Mouse (Mus musculus) erythroblast, embryonic 14.5 days (primary cell): ENCODE results near the gene Ano6. TPM values are rescaled to one million over a fixed set of nuclear protein-coding genes. Genes with fewer than 3 reads are reported as not detected.

Source experiments
- H3K27me3 ChIP-seq: 2 replicates; pipeline ENCODE4 v1.6.1; 2012; ENCODE audit warnings: inconsistent platforms; ENCODE audit not compliant: control insufficient read depth
- H3K36me3 ChIP-seq: 2 replicates; pipeline ENCODE4 v1.6.1; 2012; ENCODE audit warnings: mild to moderate bottlenecking, inconsistent platforms; ENCODE audit not compliant: control insufficient read depth
- H3K4me1 ChIP-seq: 2 replicates; pipeline ENCODE4 v1.6.1; 2012; ENCODE audit warnings: inconsistent platforms; ENCODE audit not compliant: control insufficient read depth
- H3K4me3 ChIP-seq: replicated peaks from 2 replicates; pipeline ENCODE3; 2012; ENCODE audit warnings: moderate library complexity, mild to moderate bottlenecking, inconsistent platforms
- H3K9me3 ChIP-seq: 2 replicates; pipeline ENCODE4 v1.6.1; 2012; ENCODE audit warnings: low read length, inconsistent platforms, mixed read lengths; ENCODE audit not compliant: control insufficient read depth
- GATA1 ChIP-seq: IDR thresholded peaks from 2 replicates; pipeline ENCODE4 v1.6.1; 2012; ENCODE audit warnings: low read length, inconsistent platforms, mixed read lengths
- TAL1 ChIP-seq: IDR thresholded peaks from 3 replicates; pipeline ENCODE4 v1.6.1; 2012; ENCODE audit warnings: low read length, inconsistent platforms, mixed read lengths
- polyA plus RNA-seq: library from polyadenylated mRNA; stranded (reverse); fragments of >175 nt; gene quantifications from 2 replicates; pipeline ENCODE4 v1.2.3, GENCODE M21; 2012

The Ano6 gene
- polyA plus RNA-seq, 1 experiment: 0.32 TPM

DNA sequence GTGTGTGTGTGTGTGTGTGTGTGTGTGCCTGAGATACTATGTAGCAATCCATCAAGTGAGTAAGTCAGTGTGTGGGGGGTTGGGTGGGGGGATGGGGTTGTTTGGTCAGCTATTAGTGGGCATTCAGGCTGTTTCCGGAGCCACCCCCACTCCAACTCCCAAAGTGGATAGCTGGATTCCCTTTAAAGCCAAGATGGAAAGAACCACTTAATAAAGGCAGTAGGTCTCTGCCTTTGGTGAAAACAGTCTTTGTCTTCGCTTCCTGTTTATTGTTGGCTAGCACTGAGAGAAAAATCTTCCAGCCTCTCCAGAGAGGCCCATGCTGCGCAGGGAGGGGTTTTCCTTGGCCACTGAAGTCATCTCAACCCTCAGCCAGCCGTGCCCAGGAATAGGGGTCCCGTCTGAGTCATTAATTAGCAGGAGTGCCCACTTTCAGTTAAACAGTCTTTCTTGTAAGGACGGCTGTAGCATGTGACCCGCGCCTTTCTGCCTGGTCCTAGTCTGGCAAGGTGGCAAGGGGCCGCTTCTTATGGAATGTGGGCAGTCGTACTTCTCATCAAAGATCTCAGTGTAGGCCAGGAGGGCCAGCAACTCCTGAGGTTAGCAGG, 38.1 kb downstream of the Ano6 start:
- no peak for TF ChIP-seq TAL1
- TF ChIP-seq GATA1: no peak
- no peaks in the 10 kb centered on the region for H3K27me3 ChIP-seq
- H3K4me1 ChIP-seq: no peaks in the 10 kb centered on the region
- H3K4me3 ChIP-seq: no peak overlapping the region
- no peaks in the 10 kb centered on the region for H3K9me3 ChIP-seq
- no peaks in the 10 kb centered on the region for H3K36me3 ChIP-seq

GRCm38 (mm10) chr15:95829553-95830205, 39.0 kb downstream of the Ano6 start:
- TF ChIP-seq TAL1 (no peak), GATA1 (no peak)
- no peaks in the 10 kb centered on the region for H3K4me1 ChIP-seq
- H3K36me3 ChIP-seq: no peaks in the 10 kb centered on the region
- no peaks in the 10 kb centered on the region for H3K27me3 ChIP-seq
- no peaks in the 10 kb centered on the region for H3K9me3 ChIP-seq
- H3K4me3 ChIP-seq: no peak overlapping the region

DNA sequence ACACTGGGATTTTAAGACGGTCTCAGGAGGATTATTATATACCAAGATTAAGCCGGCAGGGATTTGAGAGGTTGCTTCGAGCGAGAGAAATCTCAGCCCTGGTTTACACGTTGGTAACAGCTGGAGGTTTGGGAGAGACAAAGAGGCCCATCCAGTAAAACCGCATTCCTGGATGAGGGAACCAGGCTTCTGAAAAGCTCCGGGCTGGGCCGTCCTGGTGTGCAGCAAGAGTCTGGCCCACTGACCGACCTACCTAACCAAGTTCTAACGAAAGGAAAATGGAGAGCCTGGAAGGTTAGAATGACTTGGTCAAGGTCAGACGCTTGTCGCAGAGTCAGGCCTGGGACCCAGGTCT, 39.5 kb downstream of the Ano6 start:
- no peaks in the 10 kb centered on the region for H3K9me3 ChIP-seq
- no peaks in the 10 kb centered on the region for H3K27me3 ChIP-seq
- no peak for TF ChIP-seq TAL1
- no peak for TF ChIP-seq GATA1
- no peaks in the 10 kb centered on the region for H3K4me1 ChIP-seq
- no peak overlapping the region for H3K4me3 ChIP-seq
- H3K36me3 ChIP-seq: no peaks in the 10 kb centered on the region

DNA sequence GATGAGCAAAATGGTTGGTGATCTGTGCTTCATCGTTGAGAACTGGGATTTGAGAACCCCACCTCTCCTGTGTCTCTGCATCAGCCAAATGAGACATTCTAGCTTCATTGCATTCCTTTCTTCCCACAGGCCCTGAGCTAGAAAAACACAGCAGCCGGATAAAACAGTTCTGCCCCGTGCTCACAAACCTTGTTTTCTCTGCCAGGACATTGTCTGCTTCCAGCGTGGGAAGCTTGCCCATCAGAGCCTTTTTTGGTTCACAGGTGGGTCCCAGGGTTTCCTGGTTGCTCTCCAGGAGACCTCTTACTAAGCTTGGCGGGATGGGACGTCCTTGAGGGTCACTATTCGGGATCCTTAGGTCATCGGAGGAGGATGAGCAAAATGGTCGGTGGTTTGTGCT, 42.6 kb downstream of the Ano6 start:
- Histone ChIP-seq H3K4me1 (peaks cover 8% of the 10 kb centered on the region), H3K9me3 (no peaks in the 10 kb centered on the region), H3K36me3 (no peaks in the 10 kb centered on the region), H3K4me3 (no peak overlapping the region), H3K27me3 (no peaks in the 10 kb centered on the region)
- no peak for TF ChIP-seq GATA1
- no peak for TF ChIP-seq TAL1

- Histone ChIP-seq H3K9me3 (no peaks in the 10 kb centered on the region), H3K36me3 (no peaks in the 10 kb centered on the region)
- TF ChIP-seq TAL1 (no peak), GATA1 (no peak)
Measured at GRCm38 (mm10) chr15:95836077-95836476, 45.4 kb downstream of the Ano6 start.

DNA sequence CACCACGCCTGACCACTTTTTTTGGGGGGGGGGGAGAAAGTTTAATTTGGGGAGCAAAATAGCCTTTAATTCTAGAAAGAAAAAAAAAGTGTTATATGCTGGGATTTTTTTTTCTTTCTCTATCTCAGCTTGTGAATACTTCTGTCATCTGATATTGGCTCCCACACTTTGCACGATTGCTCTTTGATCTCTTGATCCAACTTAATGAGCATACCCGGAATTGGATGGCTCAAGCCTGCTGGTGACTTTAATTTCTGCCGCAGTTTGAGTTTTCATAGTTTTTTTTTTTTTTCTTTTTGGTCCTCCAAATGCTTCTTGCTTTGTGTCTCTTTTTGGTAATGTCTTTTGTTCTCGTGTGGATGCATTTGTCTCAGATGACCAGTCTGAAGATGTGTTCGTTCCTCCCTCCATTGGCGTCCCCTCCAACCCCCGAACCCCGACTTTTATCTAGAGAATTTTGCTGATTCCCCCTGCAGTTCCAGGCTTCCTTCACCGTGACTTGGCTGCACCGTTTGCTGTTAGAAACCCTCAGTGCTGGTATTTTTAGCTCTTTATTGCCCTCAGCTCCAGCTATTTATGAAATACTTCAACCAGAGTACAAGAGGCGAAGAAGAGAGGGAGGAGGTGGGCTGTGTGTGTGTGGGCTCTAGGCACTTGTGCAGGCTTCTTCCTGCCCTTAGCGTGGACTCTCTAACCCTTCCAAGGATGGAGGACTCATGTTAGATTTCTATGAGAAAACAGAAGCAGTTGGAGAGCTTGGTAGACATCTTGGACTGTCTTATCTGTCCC, 46.2 kb downstream of the Ano6 start:
- H3K4me3 ChIP-seq: no peak overlapping the region
- H3K36me3 ChIP-seq: no peaks in the 10 kb centered on the region

More at GRCm38 (mm10) chr15:95836077-95836476, 45.4 kb downstream of the Ano6 start:
- Histone ChIP-seq H3K27me3 (no peaks in the 10 kb centered on the region), H3K4me3 (no peak overlapping the region), H3K4me1 (peaks cover 29% of the 10 kb centered on the region)

DNA sequence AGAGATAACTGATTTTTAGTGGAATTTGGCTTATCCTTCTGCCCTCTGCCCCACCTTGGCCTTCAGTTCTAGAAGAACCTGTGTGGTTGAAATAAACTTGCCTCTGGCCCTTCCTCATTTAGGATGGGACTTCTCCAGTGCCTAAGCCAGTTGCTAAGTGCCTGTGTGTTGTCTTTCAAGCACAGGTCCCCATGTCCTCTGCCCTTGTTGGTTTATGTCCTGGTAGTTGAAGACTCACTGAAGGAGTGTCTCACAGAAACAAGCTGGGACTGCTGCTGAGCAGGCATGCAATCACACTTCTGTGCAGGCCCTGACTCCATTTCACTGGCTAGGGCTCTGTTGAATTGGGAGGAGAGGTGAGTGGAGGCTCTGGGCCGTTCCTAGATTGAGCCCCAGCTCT, 46.9 kb downstream of the Ano6 start:
- no peaks in the 10 kb centered on the region for H3K36me3 ChIP-seq

More for the DNA sequence above, 46.2 kb downstream of the Ano6 start:
- no peaks in the 10 kb centered on the region for H3K27me3 ChIP-seq
- TF ChIP-seq TAL1 (no peak), GATA1 (no peak)
- peaks cover 29% of the 10 kb centered on the region for H3K4me1 ChIP-seq
- no peaks in the 10 kb centered on the region for H3K9me3 ChIP-seq

GRCm38 (mm10) chr15:95838171-95839020, 47.8 kb downstream of the Ano6 start:
- H3K27me3 ChIP-seq: no peaks in the 10 kb centered on the region
- no peak overlapping the region for H3K4me3 ChIP-seq
- no peaks in the 10 kb centered on the region for H3K9me3 ChIP-seq
- H3K4me1 ChIP-seq: peaks cover 29% of the 10 kb centered on the region
- TF ChIP-seq GATA1: no peak
- TF ChIP-seq TAL1: no peak
- H3K36me3 ChIP-seq: no peaks in the 10 kb centered on the region

More for the DNA sequence above, 46.9 kb downstream of the Ano6 start:
- Histone ChIP-seq H3K4me1 (peaks cover 29% of the 10 kb centered on the region), H3K27me3 (no peaks in the 10 kb centered on the region), H3K4me3 (no peak overlapping the region), H3K9me3 (no peaks in the 10 kb centered on the region)
- TF ChIP-seq TAL1: no peak
- no peak for TF ChIP-seq GATA1

DNA sequence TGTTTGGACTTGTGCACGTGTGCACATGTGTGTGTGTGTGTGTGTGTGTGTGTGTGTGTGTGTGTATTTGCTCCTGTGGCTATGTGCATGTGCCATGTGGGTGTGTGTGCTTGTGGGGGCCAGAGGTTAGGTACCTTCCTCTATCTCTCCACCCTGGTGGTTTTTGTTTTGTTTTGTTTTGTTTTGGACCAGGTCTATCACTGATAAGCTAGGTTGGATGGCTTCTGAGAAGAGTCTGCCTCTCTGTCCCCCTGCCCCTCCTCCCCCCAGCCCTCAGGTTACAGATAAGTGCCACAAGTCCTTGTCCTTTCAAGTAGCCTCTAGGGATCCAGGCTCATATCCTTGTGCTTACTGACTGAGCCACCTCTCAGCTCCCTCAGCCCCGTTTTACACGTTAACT, 49.1 kb downstream of the Ano6 start:
- Histone ChIP-seq H3K36me3 (no peaks in the 10 kb centered on the region), H3K4me1 (peaks cover 29% of the 10 kb centered on the region), H3K4me3 (no peak overlapping the region), H3K9me3 (no peaks in the 10 kb centered on the region), H3K27me3 (no peaks in the 10 kb centered on the region)
- TF ChIP-seq GATA1: no peak
- TF ChIP-seq TAL1: no peak
